Mouse (Mus musculus): ENCODE data around the gene Inf2. TPM values are rescaled to one million over a fixed set of nuclear protein-coding genes. Genes with fewer than 3 reads are reported as not detected.
A peak's percentile ranks its signal among the peaks of the same experiment; 100 is the strongest.

The Inf2 gene
- polyA plus RNA-seq, 1 experiment from 2014 or later: 0.20 TPM

GRCm38 (mm10) chr12:112663303-112663702 is 74.7 kb downstream of the Inf2 start:
- Histone ChIP-seq H3K9me3 (ENCODE audit: control insufficient read depth, low read length) (no peaks in the 10 kb centered on the region), H3K4me1 (ENCODE audit: control insufficient read depth, insufficient read depth, low read length) (peaks cover 76% of the 10 kb centered on the region), H3K27ac (ENCODE audit: low read depth, low read length) (peak overlapping the region; percentile 88), H3K9ac (replicated peaks; ENCODE audit: low read depth, low read length) (0 out of 2 replicates have a peak overlapping the region, but pooled peaks have one; percentile 37), H3K4me2 (ENCODE audit: low read depth, low read length) (peak overlapping the region; percentile 24), H3K27me3 (ENCODE audit: control insufficient read depth, insufficient read depth, low read length) (no peaks in the 10 kb centered on the region), H3K4me3 (ENCODE audit: low read depth, low read length) (no peak overlapping the region), H3K36me3 (ENCODE audit: control insufficient read depth, insufficient read depth, low read length) (peaks cover 40% of the 10 kb centered on the region)
- ATAC-seq (ENCODE audit: low read depth): no peak
- WGBS: 62% methylated on average over 11 of the region's 11 CpGs

- WGBS: 39% methylated on average over 12 of the region's 12 CpGs
- Histone ChIP-seq H3K9me3 (ENCODE audit: control insufficient read depth, low read length) (no peaks in the 10 kb centered on the region), H3K4me1 (ENCODE audit: control insufficient read depth, insufficient read depth, low read length) (peaks cover 78% of the 10 kb centered on the region), H3K4me3 (ENCODE audit: low read depth, low read length) (no peak overlapping the region), H3K9ac (replicated peaks; ENCODE audit: low read depth, low read length) (peak overlapping the region; percentile 37; the same call in 1 of the 2 replicates), H3K27me3 (ENCODE audit: control insufficient read depth, insufficient read depth, low read length) (no peaks in the 10 kb centered on the region), H3K4me2 (ENCODE audit: low read depth, low read length) (peak overlapping the region; percentile 24), H3K36me3 (ENCODE audit: control insufficient read depth, insufficient read depth, low read length) (peaks cover 40% of the 10 kb centered on the region), H3K27ac (ENCODE audit: low read depth, low read length) (peak overlapping the region; percentile 88)
- ATAC-seq (ENCODE audit: low read depth): peak; percentile 32
Observed at GRCm38 (mm10) chr12:112663716-112664115, 75.1 kb downstream of the Inf2 start.

DNA sequence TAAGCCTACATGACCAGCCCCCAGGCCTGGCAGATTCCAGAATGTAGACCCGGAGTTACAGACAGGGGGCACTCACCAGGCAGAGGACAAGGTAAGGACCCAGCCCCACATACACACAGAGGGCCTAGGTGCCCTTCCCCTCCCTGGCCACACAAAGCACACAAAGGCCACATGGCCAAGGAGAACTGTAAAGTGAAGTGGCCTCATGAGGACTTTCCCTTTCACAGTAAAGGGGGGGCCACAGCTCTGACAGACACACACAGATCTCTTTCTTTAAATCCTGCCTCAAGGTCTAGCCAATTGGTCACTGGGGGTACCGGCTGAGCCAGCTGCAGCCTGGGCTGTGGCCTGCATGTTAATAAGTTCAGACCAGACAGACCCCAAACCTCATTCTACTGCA is 75.5 kb downstream of the Inf2 start:
- Histone ChIP-seq H3K4me1 (ENCODE audit: control insufficient read depth, insufficient read depth, low read length) (peaks cover 78% of the 10 kb centered on the region), H3K36me3 (ENCODE audit: control insufficient read depth, insufficient read depth, low read length) (peaks cover 39% of the 10 kb centered on the region), H3K9ac (replicated peaks; ENCODE audit: low read depth, low read length) (peak overlapping the region; percentile 28; the same call in 1 of the 2 replicates), H3K4me3 (ENCODE audit: low read depth, low read length) (no peak overlapping the region), H3K27ac (ENCODE audit: low read depth, low read length) (peak overlapping the region; percentile 88), H3K9me3 (ENCODE audit: control insufficient read depth, low read length) (no peaks in the 10 kb centered on the region), H3K27me3 (ENCODE audit: control insufficient read depth, insufficient read depth, low read length) (no peaks in the 10 kb centered on the region), H3K4me2 (ENCODE audit: low read depth, low read length) (peak overlapping the region; percentile 24)
- 17% methylated on average over 2 of the region's 2 CpGs for WGBS
- peak; percentile 28 for ATAC-seq (ENCODE audit: low read depth)

DNA sequence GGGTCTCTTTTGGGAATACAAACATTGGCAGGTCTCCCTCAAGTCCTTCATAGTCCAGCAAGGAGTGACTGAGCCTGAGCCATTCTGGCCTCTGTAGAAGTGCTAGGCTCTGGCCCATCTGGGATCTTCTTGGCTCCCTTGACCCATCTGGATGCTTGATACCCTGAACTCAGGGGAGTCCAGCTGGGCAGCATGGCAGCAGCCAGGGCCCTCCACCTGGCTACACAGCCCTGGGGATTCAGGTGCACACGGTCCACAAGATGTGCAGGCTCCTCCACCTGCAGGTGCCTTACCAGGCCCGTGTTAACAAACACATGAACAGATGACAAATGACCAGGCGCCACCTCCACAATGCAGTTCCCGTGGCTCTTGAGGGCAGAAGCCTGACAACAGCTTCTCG is 76.1 kb downstream of the Inf2 start:
- Histone ChIP-seq H3K36me3 (ENCODE audit: control insufficient read depth, insufficient read depth, low read length) (peaks cover 37% of the 10 kb centered on the region), H3K27ac (ENCODE audit: low read depth, low read length) (peak overlapping the region; percentile 88), H3K9me3 (ENCODE audit: control insufficient read depth, low read length) (no peaks in the 10 kb centered on the region), H3K9ac (replicated peaks; ENCODE audit: low read depth, low read length) (no peak overlapping the region), H3K27me3 (ENCODE audit: control insufficient read depth, insufficient read depth, low read length) (no peaks in the 10 kb centered on the region), H3K4me2 (ENCODE audit: low read depth, low read length) (peak overlapping the region; percentile 26; the same call in 1 of the 2 replicates), H3K4me1 (ENCODE audit: control insufficient read depth, insufficient read depth, low read length) (peaks cover 78% of the 10 kb centered on the region), H3K4me3 (ENCODE audit: low read depth, low read length) (no peak overlapping the region)
- 24% methylated on average over 5 of the region's 5 CpGs for WGBS
- ATAC-seq (ENCODE audit: low read depth): no peak

Small RNA genes within 50 kb of the gene (microRNA-seq; reads per million reads assigned to microRNA genes)
- gene Mir6939: 0.85 reads per million

Other genes with a start within 250 kb of the Inf2 start
- 0.08 and 0.21 TPM in 2 replicates for gene A530016L24Rik, start 99.3 kb upstream of the Inf2 start, polyA plus RNA-seq (2014; fragmentation: Nextera tagmentation; extraction: Ambion mirVana)
- gene Tmem179, start 72.0 kb upstream of the Inf2 start, polyA plus RNA-seq (2014; fragmentation: Nextera tagmentation; extraction: Ambion mirVana): 52.3 and 63.3 TPM in 2 replicates
- gene Adssl1, start 31.3 kb downstream of the Inf2 start, polyA plus RNA-seq (2014; fragmentation: Nextera tagmentation; extraction: Ambion mirVana): 2.7 and 3.4 TPM in 2 replicates
- 44.7 and 46.8 TPM in 2 replicates for gene Siva1, start 55.9 kb downstream of the Inf2 start, polyA plus RNA-seq (2014; fragmentation: Nextera tagmentation; extraction: Ambion mirVana)
- 57.9 and 59.2 TPM in 2 replicates for gene Akt1, start 86.1 kb downstream of the Inf2 start, polyA plus RNA-seq (2014; fragmentation: Nextera tagmentation; extraction: Ambion mirVana)
- gene Zbtb42, start 90.0 kb downstream of the Inf2 start, polyA plus RNA-seq (2014; fragmentation: Nextera tagmentation; extraction: Ambion mirVana): 1.3 and 3.5 TPM in 2 replicates
- gene Cep170b, start 131.7 kb downstream of the Inf2 start, polyA plus RNA-seq (2014; fragmentation: Nextera tagmentation; extraction: Ambion mirVana): 33.2 and 36.1 TPM in 2 replicates
- gene Pld4, start 171.9 kb downstream of the Inf2 start, polyA plus RNA-seq (2014; fragmentation: Nextera tagmentation; extraction: Ambion mirVana): 4.5 and 6.9 TPM in 2 replicates
- gene Ahnak2, start 213.9 kb downstream of the Inf2 start, polyA plus RNA-seq (2014; fragmentation: Nextera tagmentation; extraction: Ambion mirVana): 3.1 and 4.9 TPM in 2 replicates
- 17.5 and 17.8 TPM in 2 replicates for gene Clba1, start 220.2 kb downstream of the Inf2 start, polyA plus RNA-seq (2014; fragmentation: Nextera tagmentation; extraction: Ambion mirVana)
- 33.6 and 37.5 TPM in 2 replicates for gene Cdca4, start 240.6 kb downstream of the Inf2 start, polyA plus RNA-seq (2014; fragmentation: Nextera tagmentation; extraction: Ambion mirVana)